Mouse (Mus musculus) heart, embryonic 11.5 days (tissue): ENCODE results near the gene Neurl3. TPM values are rescaled to one million over a fixed set of nuclear protein-coding genes. Genes with fewer than 3 reads are reported as not detected.

Experiments
- ATAC-seq: fragments of 200-750 bp; cut with Nextera tagmentation; replicated peaks from 2 replicates; pipeline ENCODE4 v1.8.0; 2017; ENCODE audit warnings: moderate library complexity; ENCODE audit not compliant: insufficient number of reproducible peaks, low FRiP score, low TSS enrichment
- H3K27ac ChIP-seq: fragments of 300-500 bp; sonication (generic); 2 replicates; pipeline ENCODE4 v1.5.1; 2014; ENCODE audit warnings: mild to moderate bottlenecking, low read depth, low read length
- H3K27me3 ChIP-seq: fragments of 300-500 bp; sonication (generic); 2 replicates; pipeline ENCODE4 v1.6.1; 2014; ENCODE audit warnings: mild to moderate bottlenecking, low read length, mixed read lengths; ENCODE audit not compliant: control insufficient read depth, insufficient read depth
- H3K36me3 ChIP-seq: fragments of 300-500 bp; sonication (generic); 2 replicates; pipeline ENCODE4 v1.6.1; 2014; ENCODE audit warnings: mild to moderate bottlenecking, low read length, moderate library complexity, mixed read lengths; ENCODE audit not compliant: control insufficient read depth, insufficient read depth
- H3K4me1 ChIP-seq: fragments of 300-500 bp; sonication (generic); 2 replicates; pipeline ENCODE4 v1.6.1; 2014; ENCODE audit warnings: low read length; ENCODE audit not compliant: control insufficient read depth, insufficient read depth
- H3K4me2 ChIP-seq: fragments of 300-500 bp; sonication (generic); 2 replicates; pipeline ENCODE4 v1.6.1; 2014; ENCODE audit warnings: mild to moderate bottlenecking, moderate library complexity
- H3K4me3 ChIP-seq: fragments of 300-500 bp; sonication (generic); 2 replicates; pipeline ENCODE4 v1.5.1; 2014; ENCODE audit warnings: low read depth, low read length
- H3K9ac ChIP-seq: fragments of 300-500 bp; sonication (generic); 2 replicates; pipeline ENCODE4 v1.6.1; 2014; ENCODE audit warnings: mild to moderate bottlenecking, low read depth, low read length, moderate library complexity
- H3K9me3 ChIP-seq: fragments of 300-500 bp; sonication (generic); replicated peaks from 2 replicates; pipeline ENCODE4 v1.6.1; 2016; ENCODE audit warnings: low read length; ENCODE audit not compliant: control insufficient read depth
- WGBS: fragments of 180-500 bp; shearing (Covaris S2); extraction: QIAGEN DNeasy Blood & Tissue Kit; methylation state at CpG from one replicate; pipeline ENCODE4 v1.1.7; 2014; ENCODE audit not compliant: insufficient replicate concordance; 5-methylcytosine and 5-hydroxymethylcytosine counted together
- polyA plus RNA-seq: library from polyadenylated mRNA; unstranded; fragments of >200 nt; fragmentation: Nextera tagmentation; extraction: Ambion mirVana; gene quantifications from 2 replicates; pipeline ENCODE4 v1.2.1, GENCODE M21; 2014

Gene Neurl3
- polyA plus RNA-seq = 1.9 and 2.6 TPM in 2 replicates

DNA sequence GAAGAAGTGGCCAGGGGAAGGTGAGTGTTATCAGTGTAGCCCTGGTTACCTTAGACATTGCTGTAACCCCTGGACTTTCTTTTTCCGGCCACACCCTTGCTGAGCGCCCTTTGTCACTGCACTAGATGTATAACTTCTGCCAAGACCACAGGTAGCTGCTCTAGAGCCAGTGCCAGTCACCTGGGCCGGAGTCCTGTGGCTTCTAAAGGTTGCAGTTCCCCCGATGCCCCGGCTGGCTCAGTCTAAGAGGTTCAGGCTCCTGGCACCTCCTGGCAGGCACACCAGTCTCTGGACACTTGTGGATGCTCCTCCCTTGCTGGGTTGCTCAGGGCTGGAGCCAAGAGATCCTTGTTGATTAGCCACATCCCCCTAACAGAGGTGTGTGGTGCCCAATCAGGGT, at the start of gene Neurl3:
Gene Neurl3, minus strand, starts transcription at position 225 of the 400 bp plus-strand sequence.
- peak within 1 kb of the TSS; percentile 4; the same call in 1 of the 2 replicates for H3K27ac ChIP-seq
- no peak within 1 kb of the TSS for H3K9ac ChIP-seq
- H3K4me3 ChIP-seq = no peak within 1 kb of the TSS
- no peaks in the 10 kb centered on the region for H3K36me3 ChIP-seq
- peaks cover 37% of the 10 kb centered on the region for H3K4me1 ChIP-seq
- no peak for ATAC-seq
- WGBS = 78% methylated on average over 5 of the region's 5 CpGs
- H3K4me2 ChIP-seq = peak within 1 kb of the TSS; percentile 44
- H3K9me3 ChIP-seq = no peaks in the 10 kb centered on the region
- H3K27me3 ChIP-seq = no peaks in the 10 kb centered on the region

DNA sequence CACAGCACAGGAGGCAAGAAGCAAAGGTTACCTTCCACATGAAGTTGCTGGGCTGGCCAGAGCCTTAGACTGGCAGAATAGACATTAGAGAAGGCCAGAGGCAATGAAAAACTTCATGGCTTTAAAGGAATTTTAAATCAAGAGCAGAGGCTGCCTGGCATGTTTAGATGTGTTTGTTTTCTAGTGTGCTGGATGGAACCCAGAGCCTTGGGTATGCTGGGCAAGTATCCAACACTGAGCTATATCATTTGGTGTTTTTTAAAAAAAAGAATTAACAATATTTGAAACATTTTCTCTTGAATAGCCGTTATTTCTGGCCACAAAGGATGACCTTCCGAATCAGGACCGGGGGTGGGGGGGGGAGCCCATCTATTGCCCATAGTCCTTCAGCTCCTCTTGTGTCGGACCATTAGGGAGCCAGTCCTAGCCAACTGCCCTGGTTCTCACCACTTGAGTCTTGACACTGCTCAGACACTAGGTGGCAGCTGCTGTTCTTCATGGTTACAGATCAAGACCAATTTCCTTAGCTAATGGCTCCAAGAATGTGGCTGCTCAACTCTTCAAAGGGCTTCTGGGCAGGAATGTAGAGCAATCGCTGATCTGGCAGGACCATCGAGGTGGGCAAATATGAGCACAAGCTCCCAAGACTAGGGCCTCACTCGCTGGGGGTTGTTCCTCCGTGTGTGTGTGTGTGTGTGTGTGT, 49.4 kb upstream of the Neurl3 start:
- no peak overlapping the region for H3K4me3 ChIP-seq
- no peaks in the 10 kb centered on the region for H3K27me3 ChIP-seq
- H3K9ac ChIP-seq = no peak overlapping the region
- WGBS = 44% methylated on average over 8 of the region's 8 CpGs
- H3K4me2 ChIP-seq = no peak overlapping the region
- H3K27ac ChIP-seq = no peak overlapping the region
- no peak for ATAC-seq
- peaks cover 3% of the 10 kb centered on the region; the same call in 1 of the 2 replicates for H3K36me3 ChIP-seq
- H3K9me3 ChIP-seq = no peaks in the 10 kb centered on the region
- H3K4me1 ChIP-seq = 0 out of 2 replicates have a peak, but pooled peaks cover 9% of the 10 kb centered on the region

GRCm38 (mm10) chr1:36323076-36323475, 48.6 kb upstream of the Neurl3 start:
- H3K4me2 ChIP-seq = no peak overlapping the region
- no peak overlapping the region for H3K4me3 ChIP-seq
- no peak for ATAC-seq
- no peaks in the 10 kb centered on the region for H3K9me3 ChIP-seq
- H3K4me1 ChIP-seq = 0 out of 2 replicates have a peak, but pooled peaks cover 9% of the 10 kb centered on the region
- 42% methylated on average over 9 of the region's 9 CpGs for WGBS
- no peak overlapping the region for H3K27ac ChIP-seq
- no peak overlapping the region for H3K9ac ChIP-seq
- H3K36me3 ChIP-seq = peaks cover 3% of the 10 kb centered on the region; the same call in 1 of the 2 replicates
- H3K27me3 ChIP-seq = no peaks in the 10 kb centered on the region

DNA sequence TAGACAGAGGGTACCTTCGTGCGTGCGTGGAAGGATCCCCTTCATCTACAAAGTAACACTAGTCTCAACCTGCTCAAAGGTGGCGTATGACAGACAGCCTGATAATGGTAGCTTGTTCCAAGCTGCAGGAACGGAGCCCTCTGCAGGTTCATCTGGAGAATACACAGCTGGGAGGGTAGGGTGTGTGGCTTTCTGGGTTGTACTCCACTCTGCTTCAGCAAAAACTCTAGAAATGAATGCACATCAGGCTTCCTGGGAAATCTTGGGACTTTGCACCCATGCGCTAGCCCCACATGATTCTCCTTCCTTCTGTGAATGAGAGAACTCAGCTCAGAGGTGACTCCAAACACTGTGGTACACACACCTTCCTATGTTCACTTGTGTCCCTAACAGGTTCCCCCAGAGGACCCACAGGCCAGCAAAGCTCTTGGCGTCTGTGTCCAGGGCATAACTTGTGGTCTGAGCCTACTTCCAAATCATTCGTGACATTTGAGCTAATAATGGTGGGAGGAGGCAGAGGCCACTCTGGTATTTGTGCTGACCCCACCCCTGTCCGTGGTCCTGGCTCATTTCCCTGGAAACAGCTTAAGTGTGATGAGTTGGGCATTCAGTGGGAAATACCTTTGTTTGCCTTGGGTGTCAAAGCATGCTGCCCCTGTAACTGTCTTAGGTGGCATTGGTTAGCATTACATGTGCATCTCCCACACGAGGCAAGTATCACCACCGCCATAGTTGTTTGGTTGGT, 47.5 kb upstream of the Neurl3 start:
- Histone ChIP-seq H3K4me2 (no peak overlapping the region), H3K4me1 (0 out of 2 replicates have a peak, but pooled peaks cover 9% of the 10 kb centered on the region), H3K27ac (no peak overlapping the region), H3K36me3 (peaks cover 3% of the 10 kb centered on the region; the same call in 1 of the 2 replicates), H3K9me3 (no peaks in the 10 kb centered on the region), H3K4me3 (no peak overlapping the region), H3K27me3 (no peaks in the 10 kb centered on the region), H3K9ac (no peak overlapping the region)
- WGBS = 64% methylated on average over 11 of the region's 11 CpGs
- ATAC-seq = no peak

- peaks cover 3% of the 10 kb centered on the region; the same call in 1 of the 2 replicates for H3K36me3 ChIP-seq
- H3K4me3 ChIP-seq = no peak overlapping the region
- H3K27me3 ChIP-seq = no peaks in the 10 kb centered on the region
- ATAC-seq = no peak
- H3K4me2 ChIP-seq = no peak overlapping the region
- no peak overlapping the region for H3K9ac ChIP-seq
- WGBS = 75% methylated on average over 2 of the region's 2 CpGs
- H3K9me3 ChIP-seq = no peaks in the 10 kb centered on the region
- H3K27ac ChIP-seq = no peak overlapping the region
- 0 out of 2 replicates have a peak, but pooled peaks cover 9% of the 10 kb centered on the region for H3K4me1 ChIP-seq
These were observed 46.7 kb upstream of the Neurl3 start for GRCm38 (mm10) chr1:36321164-36321563.

- Histone ChIP-seq H3K27me3 (no peaks in the 10 kb centered on the region), H3K4me2 (no peak overlapping the region), H3K9me3 (no peaks in the 10 kb centered on the region), H3K4me3 (no peak overlapping the region), H3K4me1 (no peaks in the 10 kb centered on the region), H3K36me3 (peaks cover 3% of the 10 kb centered on the region; the same call in 1 of the 2 replicates), H3K27ac (no peak overlapping the region), H3K9ac (no peak overlapping the region)
- WGBS = 80% methylated on average over 2 of the region's 2 CpGs
- ATAC-seq = no peak
These were observed 41.3 kb upstream of the Neurl3 start for GRCm38 (mm10) chr1:36315776-36316100.

- Histone ChIP-seq H3K9ac (no peak overlapping the region), H3K36me3 (no peaks in the 10 kb centered on the region; the same call in 1 of the 2 replicates), H3K4me2 (no peak overlapping the region), H3K27me3 (no peaks in the 10 kb centered on the region), H3K4me1 (no peaks in the 10 kb centered on the region), H3K4me3 (no peak overlapping the region), H3K27ac (no peak overlapping the region), H3K9me3 (no peaks in the 10 kb centered on the region)
- 84% methylated on average over 11 of the region's 11 CpGs for WGBS
- ATAC-seq = no peak
These were observed 40.7 kb upstream of the Neurl3 start for GRCm38 (mm10) chr1:36314959-36315775.

DNA sequence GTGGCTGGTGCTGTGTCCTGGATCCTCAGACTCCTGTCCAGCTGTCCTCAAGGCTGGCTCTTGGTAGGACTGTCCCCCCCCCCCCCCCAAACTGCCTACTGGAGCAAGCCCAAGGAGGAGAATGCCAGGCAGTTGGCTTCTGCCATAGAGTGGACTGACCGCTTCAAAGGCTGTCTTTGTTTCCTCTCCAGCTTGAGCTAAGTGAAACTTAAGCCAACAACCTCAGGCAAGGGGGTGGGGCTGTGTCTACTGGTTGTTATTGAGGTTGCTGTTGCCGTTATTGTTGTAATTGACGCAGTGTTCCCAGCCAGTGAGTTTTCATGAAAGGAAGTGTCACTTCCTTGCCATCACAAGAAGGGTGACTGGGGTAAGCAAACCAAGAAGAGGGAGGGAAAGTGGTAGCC, 35.0 kb upstream of the Neurl3 start:
- WGBS = 57% methylated on average over 3 of the region's 3 CpGs
- Histone ChIP-seq H3K9me3 (no peaks in the 10 kb centered on the region), H3K36me3 (no peaks in the 10 kb centered on the region; the same call in 1 of the 2 replicates), H3K4me1 (peaks cover 16% of the 10 kb centered on the region), H3K4me3 (peak overlapping the region; percentile 70; the same call in 1 of the 2 replicates), H3K27ac (no peak overlapping the region), H3K4me2 (peak overlapping the region; percentile 92), H3K9ac (no peak overlapping the region), H3K27me3 (0 out of 2 replicates have a peak, but pooled peaks cover 6% of the 10 kb centered on the region)
- ATAC-seq = no peak
